Mouse (Mus musculus) embryonic facial prominence, embryonic 11.5 days (tissue): ENCODE data around the gene Ephb1. TPM values are rescaled to one million over a fixed set of nuclear protein-coding genes. Genes with fewer than 3 reads are reported as not detected.

Source experiments
- ATAC-seq: fragments of 200-750 bp; cut with Nextera tagmentation; replicated peaks from 2 replicates; pipeline ENCODE4 v1.8.0; 2017; ENCODE audit warnings: low read depth; ENCODE audit not compliant: insufficient number of reproducible peaks, low FRiP score, low TSS enrichment
- DNase-seq: peaks from one replicate; pipeline ENCODE4 v3.0.0-alpha.2; 2015; ENCODE audit warnings: low spot score
- H3K27ac ChIP-seq: fragments of 300-500 bp; sonication (generic); replicated peaks from 2 replicates; pipeline ENCODE4 v1.5.1; 2014; ENCODE audit warnings: mild to moderate bottlenecking, low read depth, low read length, control low read depth
- H3K27me3 ChIP-seq: fragments of 300-500 bp; sonication (generic); 2 replicates; pipeline ENCODE4 v1.6.1; 2014; ENCODE audit warnings: mild to moderate bottlenecking, low read length, moderate library complexity, mixed read lengths; ENCODE audit not compliant: control insufficient read depth, insufficient read depth
- H3K36me3 ChIP-seq: fragments of 300-500 bp; sonication (generic); replicated peaks from 2 replicates; pipeline ENCODE4 v1.6.1; 2014; ENCODE audit warnings: low read depth, mild to moderate bottlenecking, low read length, moderate library complexity, mixed read lengths; ENCODE audit not compliant: control insufficient read depth, insufficient read depth
- H3K4me1 ChIP-seq: fragments of 300-500 bp; sonication (generic); 2 replicates; pipeline ENCODE4 v1.6.1; 2014; ENCODE audit warnings: low read length, mixed read lengths; ENCODE audit not compliant: control insufficient read depth, insufficient read depth
- H3K4me2 ChIP-seq: fragments of 300-500 bp; sonication (generic); 2 replicates; pipeline ENCODE4 v1.6.1; 2014; ENCODE audit warnings: low read depth, mild to moderate bottlenecking, control low read depth, low read length, moderate library complexity
- H3K4me3 ChIP-seq: fragments of 300-500 bp; sonication (generic); 2 replicates; pipeline ENCODE4 v1.5.1; 2014; ENCODE audit warnings: low read depth, low read length, control low read depth
- H3K9ac ChIP-seq: fragments of 300-500 bp; sonication (generic); replicated peaks from 2 replicates; pipeline ENCODE4 v1.6.1; 2014; ENCODE audit warnings: mild to moderate bottlenecking, control low read depth, low read length
- H3K9me3 ChIP-seq: fragments of 300-500 bp; sonication (generic); replicated peaks from 2 replicates; pipeline ENCODE4 v1.6.1; 2016; ENCODE audit warnings: mild to moderate bottlenecking, low read length, inconsistent platforms, mixed read lengths; ENCODE audit not compliant: control insufficient read depth
- WGBS: fragments of 180-500 bp; shearing (Covaris S2); extraction: QIAGEN DNeasy Blood & Tissue Kit; methylation state at CpG from one replicate; pipeline ENCODE4 v1.1.7; 2014; 5-methylcytosine and 5-hydroxymethylcytosine counted together
- polyA plus RNA-seq: library from polyadenylated mRNA; unstranded; fragments of >200 nt; fragmentation: Nextera tagmentation; extraction: Ambion mirVana; gene quantifications from 2 replicates; pipeline ENCODE4 v1.2.1, GENCODE M21; 2014

Ephb1 gene
- polyA plus RNA-seq, 1 experiment from 2014 or later = 6.6 TPM

DNA sequence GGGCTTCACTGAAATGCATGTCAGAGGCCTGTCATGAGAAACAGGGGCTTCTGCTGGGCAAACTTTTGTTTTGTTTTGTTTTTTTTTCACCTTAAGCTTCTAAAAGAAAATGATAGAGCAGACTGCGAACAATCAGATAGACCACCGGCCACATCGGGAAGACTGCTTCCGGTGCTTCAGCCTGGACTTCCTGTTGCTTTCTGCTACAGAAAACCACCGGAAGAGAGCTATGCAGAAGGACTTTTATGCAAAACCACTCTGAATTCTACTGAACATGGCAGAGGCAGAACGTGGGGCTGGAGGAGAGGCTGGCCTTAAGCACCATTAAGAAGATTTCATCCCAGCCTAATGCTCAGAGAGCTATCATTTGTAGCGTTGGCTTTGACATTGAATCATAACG, 382.2 kb downstream of the Ephb1 start:
- Histone ChIP-seq H3K9ac (no peak overlapping the region), H3K9me3 (no peaks in the 10 kb centered on the region), H3K27me3 (no peaks in the 10 kb centered on the region), H3K4me3 (no peak overlapping the region), H3K4me2 (no peak overlapping the region), H3K36me3 (no peaks in the 10 kb centered on the region), H3K4me1 (no peaks in the 10 kb centered on the region), H3K27ac (no peak overlapping the region)
- no peak for ATAC-seq
- DNase-seq = no peak
- 78% methylated on average over 8 of the region's 8 CpGs for WGBS

DNA sequence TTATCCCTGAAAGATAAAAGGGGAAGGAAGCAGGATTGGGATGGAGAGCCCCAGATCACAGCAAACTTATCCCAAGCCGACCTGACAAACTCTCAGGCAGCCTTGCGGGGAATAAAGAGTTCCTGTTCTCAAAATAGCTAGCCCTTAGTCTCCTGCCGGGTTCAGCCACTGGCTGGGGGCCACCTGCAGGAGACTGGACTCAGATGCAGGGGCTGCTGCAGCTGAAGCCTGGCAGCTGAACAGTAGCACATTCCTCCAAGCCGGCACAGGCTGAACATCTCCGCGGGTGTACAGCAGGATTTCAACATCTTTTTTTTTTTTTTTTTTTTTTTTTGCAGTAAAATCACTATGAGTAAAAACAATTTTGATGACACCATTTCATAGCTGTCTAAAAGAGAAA, 382.7 kb downstream of the Ephb1 start:
- 24% methylated on average over 6 of the region's 6 CpGs for WGBS
- Histone ChIP-seq H3K9me3 (no peaks in the 10 kb centered on the region), H3K4me1 (no peaks in the 10 kb centered on the region), H3K9ac (no peak overlapping the region), H3K27ac (no peak overlapping the region), H3K36me3 (no peaks in the 10 kb centered on the region), H3K4me2 (no peak overlapping the region), H3K27me3 (no peaks in the 10 kb centered on the region), H3K4me3 (no peak overlapping the region)
- no peak for ATAC-seq
- DNase-seq = peak; percentile 11

DNA sequence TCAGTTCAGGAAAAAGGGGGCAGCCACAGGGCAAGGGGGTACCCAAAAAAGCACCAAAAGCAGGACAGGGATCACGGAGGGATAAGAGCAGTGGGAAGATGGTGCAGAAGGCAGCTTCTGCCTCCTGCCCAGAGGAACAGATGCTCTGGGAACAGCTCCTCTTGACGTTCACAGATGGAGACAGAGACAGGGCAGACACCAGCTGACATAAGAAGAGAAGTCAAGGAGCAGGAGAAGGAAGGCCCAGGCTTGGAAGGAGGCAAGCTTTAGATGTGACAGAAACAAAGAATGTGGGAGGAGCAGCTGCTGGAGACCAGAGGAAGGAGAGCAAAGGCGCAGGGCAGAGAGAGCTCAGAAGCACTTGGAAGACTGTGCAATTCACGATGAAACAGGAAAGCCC, 398.3 kb downstream of the Ephb1 start:
- 41% methylated on average over 4 of the region's 4 CpGs for WGBS

DNA sequence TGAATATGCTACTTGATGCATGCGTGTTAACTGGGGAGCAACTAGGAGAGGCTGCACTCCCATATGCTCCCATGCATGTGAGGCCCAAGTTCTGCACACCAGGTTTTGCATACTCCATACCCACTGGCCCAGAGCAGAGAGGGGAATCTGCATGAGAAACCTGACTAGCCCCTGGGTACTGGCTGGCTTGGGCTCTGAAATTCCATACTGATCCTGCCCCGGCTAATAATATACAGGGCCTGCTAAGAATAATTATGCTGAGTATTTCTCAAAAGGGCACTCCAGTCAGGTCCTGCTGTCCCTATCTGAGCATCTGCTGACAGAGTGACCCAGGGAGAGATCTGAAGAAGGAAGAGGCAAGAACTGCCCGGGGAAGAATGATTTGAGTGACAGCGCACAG, 400.0 kb downstream of the Ephb1 start:
- no peak for ATAC-seq
- H3K36me3 ChIP-seq = no peaks in the 10 kb centered on the region

More for the DNA sequence above, 398.3 kb downstream of the Ephb1 start:
- no peak overlapping the region for H3K9ac ChIP-seq
- H3K9me3 ChIP-seq = no peaks in the 10 kb centered on the region
- no peaks in the 10 kb centered on the region for H3K27me3 ChIP-seq
- H3K4me3 ChIP-seq = no peak overlapping the region
- no peak overlapping the region for H3K27ac ChIP-seq
- H3K4me2 ChIP-seq = no peak overlapping the region
- no peak for ATAC-seq
- no peaks in the 10 kb centered on the region for H3K36me3 ChIP-seq
- DNase-seq = no peak
- no peaks in the 10 kb centered on the region for H3K4me1 ChIP-seq

DNA sequence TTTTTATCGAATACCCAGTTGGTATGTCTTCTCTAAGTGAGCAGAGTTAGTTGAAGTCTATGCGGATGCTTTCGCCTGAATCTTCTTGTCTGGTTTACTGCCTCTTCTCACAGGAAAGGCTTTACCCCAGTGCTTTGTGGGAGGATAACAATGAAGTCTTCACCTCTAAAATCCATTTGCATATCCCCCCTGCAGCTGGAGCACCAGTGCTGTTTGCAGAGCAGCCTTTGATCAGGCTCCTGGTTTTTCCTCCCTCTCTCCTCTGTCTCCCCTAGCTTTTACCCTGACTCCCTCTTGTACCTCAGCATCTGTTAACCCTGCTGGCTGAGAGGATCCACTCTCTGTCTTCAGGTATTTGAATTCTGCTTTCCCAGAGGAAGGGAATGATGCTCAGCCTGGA, 404.4 kb downstream of the Ephb1 start:
- ATAC-seq (no peak), DNase-seq (no peak)
- Histone ChIP-seq H3K9me3 (no peaks in the 10 kb centered on the region), H3K36me3 (no peaks in the 10 kb centered on the region), H3K27me3 (no peaks in the 10 kb centered on the region), H3K9ac (no peak overlapping the region), H3K27ac (no peak overlapping the region), H3K4me1 (no peaks in the 10 kb centered on the region), H3K4me2 (no peak overlapping the region), H3K4me3 (no peak overlapping the region)
- WGBS = 23% methylated on average over 3 of the region's 3 CpGs

More for the DNA sequence above, 400.0 kb downstream of the Ephb1 start:
- WGBS = 71% methylated on average over 4 of the region's 4 CpGs
- Histone ChIP-seq H3K27ac (no peak overlapping the region), H3K9ac (no peak overlapping the region), H3K4me2 (no peak overlapping the region), H3K4me1 (no peaks in the 10 kb centered on the region), H3K9me3 (no peaks in the 10 kb centered on the region), H3K27me3 (no peaks in the 10 kb centered on the region), H3K4me3 (no peak overlapping the region)
- DNase-seq = no peak

DNA sequence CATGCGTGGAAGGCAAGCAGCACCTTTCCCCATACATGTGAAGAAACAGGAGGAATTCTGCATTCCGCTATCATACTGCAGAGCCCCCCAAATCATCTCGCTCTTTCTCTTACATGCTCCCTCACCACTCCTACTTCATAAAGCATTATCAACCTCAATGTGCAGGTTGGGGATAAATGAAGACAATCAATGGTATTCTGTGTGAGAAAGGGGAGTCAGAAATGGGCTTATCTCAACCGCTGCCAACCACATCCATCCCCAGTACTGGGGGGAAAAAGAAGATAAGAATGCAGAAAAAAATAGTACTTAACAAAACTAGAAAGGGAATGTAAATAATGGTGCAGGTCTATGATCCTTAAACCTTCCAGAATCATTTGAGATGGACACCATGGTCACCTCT, 408.7 kb downstream of the Ephb1 start:
- Histone ChIP-seq H3K27me3 (no peaks in the 10 kb centered on the region), H3K9me3 (no peaks in the 10 kb centered on the region), H3K9ac (no peak overlapping the region), H3K4me2 (no peak overlapping the region), H3K4me3 (no peak overlapping the region), H3K27ac (no peak overlapping the region), H3K36me3 (no peaks in the 10 kb centered on the region), H3K4me1 (no peaks in the 10 kb centered on the region)
- no peak for ATAC-seq
- no peak for DNase-seq
- whole genome bisulfite sequencing = 89% methylated on average over 4 of the region's 4 CpGs

DNA sequence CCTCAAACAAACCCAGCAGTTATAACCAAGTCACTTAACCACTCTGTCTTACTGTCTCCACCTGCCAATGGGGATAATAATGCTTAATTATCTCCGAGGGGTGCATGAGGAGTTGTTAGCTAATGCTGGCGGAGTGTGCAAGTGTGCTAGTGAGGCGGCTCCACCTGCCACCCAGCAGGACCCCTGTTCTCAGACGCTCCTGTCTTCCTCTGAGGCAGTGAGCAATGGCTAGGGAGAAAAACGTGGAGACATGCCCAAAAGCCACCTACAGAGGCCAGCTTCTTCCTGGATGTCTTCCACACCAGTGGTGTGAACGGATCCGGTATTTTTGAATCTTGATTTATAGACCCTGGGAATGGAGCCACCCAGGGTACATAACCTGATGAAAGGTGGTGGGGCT, 409.2 kb downstream of the Ephb1 start:
- H3K27ac ChIP-seq = no peak overlapping the region

DNA sequence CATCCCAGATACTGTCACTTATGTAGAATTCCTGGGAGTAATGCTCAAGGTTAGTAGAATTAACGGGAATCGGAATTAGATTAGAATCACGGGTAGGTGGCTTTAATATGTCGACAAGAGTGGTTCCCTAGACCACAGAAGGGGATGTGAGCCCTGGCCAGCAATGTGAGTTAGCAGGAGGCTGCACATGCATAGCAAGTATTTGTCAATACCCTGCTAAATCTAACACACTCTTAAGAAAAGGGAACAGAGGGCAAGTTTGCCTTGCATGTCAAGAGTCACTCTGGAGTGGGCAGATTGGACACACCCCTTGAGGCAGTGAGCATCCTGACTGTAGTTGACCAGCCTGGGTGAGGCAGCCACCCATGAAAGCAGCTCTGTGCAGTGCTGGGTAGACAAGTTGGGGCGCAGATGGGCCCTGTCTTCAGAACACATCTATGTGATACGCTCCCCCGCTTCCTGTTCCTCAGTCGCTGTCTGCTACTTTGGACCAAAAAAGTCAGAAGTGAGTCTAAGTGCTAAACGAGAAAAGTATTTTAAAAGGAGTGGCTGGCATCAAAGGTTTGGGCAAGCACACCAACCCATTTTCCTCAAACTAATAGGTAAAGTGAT, 412.3 kb downstream of the Ephb1 start:
- H3K27ac ChIP-seq = no peak overlapping the region
- H3K4me2 ChIP-seq = no peak overlapping the region
- H3K9me3 ChIP-seq = no peaks in the 10 kb centered on the region
- no peak overlapping the region for H3K9ac ChIP-seq
- DNase-seq = no peak
- no peaks in the 10 kb centered on the region for H3K27me3 ChIP-seq
- H3K36me3 ChIP-seq = no peaks in the 10 kb centered on the region
- no peaks in the 10 kb centered on the region for H3K4me1 ChIP-seq
- no peak for ATAC-seq
- H3K4me3 ChIP-seq = no peak overlapping the region
- 90% methylated on average over 9 of the region's 9 CpGs for WGBS

More for the DNA sequence above, 409.2 kb downstream of the Ephb1 start:
- WGBS = 61% methylated on average over 7 of the region's 7 CpGs
- no peaks in the 10 kb centered on the region for H3K4me1 ChIP-seq
- H3K9ac ChIP-seq = no peak overlapping the region
- no peak for DNase-seq
- no peaks in the 10 kb centered on the region for H3K36me3 ChIP-seq
- H3K4me3 ChIP-seq = no peak overlapping the region
- H3K9me3 ChIP-seq = no peaks in the 10 kb centered on the region
- no peak for ATAC-seq
- no peaks in the 10 kb centered on the region for H3K27me3 ChIP-seq
- H3K4me2 ChIP-seq = no peak overlapping the region
